Comparison of ENCODE assay signal across 10 mouse cellular contexts in the genomic region with DNA sequence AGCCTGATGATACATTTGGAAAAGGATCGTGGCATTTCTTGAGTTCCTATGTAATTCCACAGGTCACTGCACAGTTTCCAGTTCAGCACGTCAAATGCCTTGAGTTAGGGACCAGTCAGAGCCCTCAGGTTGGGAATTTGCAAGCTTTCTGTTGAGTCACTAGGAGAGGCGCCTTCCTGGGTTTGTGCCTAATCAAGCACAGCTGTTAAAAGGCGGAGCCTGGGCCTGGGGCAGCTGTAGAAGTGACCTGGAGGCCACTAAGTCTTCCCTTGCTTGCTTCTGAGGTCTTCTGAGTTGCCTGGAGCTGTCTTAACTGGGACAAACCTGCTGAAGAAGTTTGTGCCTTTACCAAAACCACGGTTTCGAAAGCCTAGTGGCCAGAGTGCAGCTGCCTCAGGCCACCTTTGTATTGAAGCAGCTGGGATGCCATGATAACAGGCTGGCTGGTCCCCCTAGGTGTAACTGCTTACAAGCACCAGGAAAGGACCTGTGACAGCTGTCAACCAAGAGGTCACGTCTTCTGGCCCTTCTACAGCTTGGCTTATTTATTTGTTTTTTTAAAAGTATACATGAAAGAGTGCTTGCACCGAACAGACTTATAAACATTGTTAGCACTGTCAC.
DNase-seq lines count a peak whose midpoint lies in the region; ATAC-seq lines count a peak whose summit lies in the region.
"Had no signal": no experiment of that assay in that cellular context is flagged by ENCODE, and none has a peak within 500 bp of the region (broad histone marks: within the 10 kb centered on the region; RNA-seq: fewer than 3 reads in every experiment).

No protein-coding gene starts in this region.

- intact Hi-C loops in left cerebral cortex, postnatal 10 days (cut with DNase I) = no loop called here

- no peak for ATAC-seq in CD4-positive, CD25-positive, alpha-beta regulatory T cell, adult 4 months
- ATAC-seq in activated CD4-positive, CD25-positive, alpha-beta regulatory T cell, adult 4 months = no peak

- peak; percentile 40 for DNase-seq in urinary bladder, postnatal 14 days (ENCODE audit: low spot score)
- DNase-seq in urinary bladder, postnatal 4 days (ENCODE audit: low spot score in 2 of 2) = no peak
- DNase-seq in heart, adult 9 months (ENCODE audit: low spot score in 2 of 2) = peak; percentile 47 to 53
- DNase-seq in kidney, postnatal 4 days = peak; percentile 62 to 71
- no peak for DNase-seq in spleen, postnatal 4 days (ENCODE audit: low spot score in 2 of 2)
- DNase-seq in left cerebral cortex, postnatal 10 days (ENCODE audit: extremely low spot score in 1 of 2, low spot score in 2 of 2) = no peak
- DNase-seq: adrenal gland, postnatal 14 days; thymus, postnatal 25 days had no signal

Comparison
In these comparisons a context has a peak if more than half of its experiments do, and no peak if none do; other contexts are left out.
1. DNase-seq: peak in urinary bladder, postnatal 14 days (single experiment), heart, adult 9 months (2 of 2) and kidney, postnatal 4 days (2 of 2); none in urinary bladder, postnatal 4 days (0 of 2), spleen, postnatal 4 days (0 of 2) and left cerebral cortex, postnatal 10 days (0 of 2).